In the genomic region with DNA sequence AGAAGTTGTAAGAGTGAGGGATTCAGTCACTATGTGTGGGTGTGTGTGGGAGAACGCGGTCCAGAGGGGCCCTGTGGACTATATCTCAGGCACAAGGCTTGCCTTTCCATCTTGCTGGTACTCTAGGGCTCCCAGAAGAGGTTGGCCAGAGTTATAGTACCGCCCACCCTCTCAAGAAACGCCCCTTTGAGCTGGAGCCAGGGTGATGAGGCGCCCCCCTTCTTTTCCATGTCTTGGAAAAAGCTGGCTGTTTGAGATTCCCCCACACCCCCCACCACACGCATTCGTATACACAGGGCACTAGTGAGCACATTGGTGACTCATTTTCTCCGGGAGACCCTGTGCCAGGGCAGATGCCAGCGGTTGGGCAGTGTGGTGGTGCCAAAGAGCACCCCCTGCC, we compare ENCODE assay signal across 8 mouse cellular contexts. TPM values are rescaled to one million over a fixed set of nuclear protein-coding genes. Genes with fewer than 3 reads are reported as not detected.
DNase-seq lines count a peak whose midpoint lies in the region; ATAC-seq and TF ChIP-seq lines count a peak whose summit lies in the region.

No protein-coding gene starts in this region.

- DNase-seq in neural tube, embryonic 11.5 days (ENCODE audit: low spot score) = peak; percentile 19
- no peak for DNase-seq in neural tube, embryonic 10.5 days (ENCODE audit: extremely low spot score, low spot score)
- peak; percentile 78 for DNase-seq in limb, embryonic 14.5 days (ENCODE audit: low spot score)
- peak; percentile 13 for DNase-seq in retina, embryonic 14.5 days (ENCODE audit: low spot score)
- no peak for DNase-seq in adrenal gland, postnatal 25 days
- no peak for DNase-seq in right cerebral cortex, postnatal 25 days

- no peak for TF ChIP-seq POLR2A in limb, embryonic 14.5 days (IDR thresholded peaks at IDR 0.05; ENCODE audit: borderline replicate concordance, extremely low read depth, insufficient read depth, insufficient read length)

- no peaks in the 10 kb centered on the region for H3K9me3 ChIP-seq in neural tube, embryonic 11.5 days (ENCODE audit: control insufficient read depth, low read length)
- H3K9me3 ChIP-seq in heart, embryonic 16.5 days (replicated peaks; ENCODE audit: control insufficient read depth, low read length) = no peaks in the 10 kb centered on the region
- H3K9me3 ChIP-seq in limb, embryonic 14.5 days (ENCODE audit: control insufficient read depth, low read length) = no peaks in the 10 kb centered on the region

- 34% methylated on average over 9 of the region's 9 CpGs for WGBS in neural tube, embryonic 11.5 days
- 35% methylated on average over 9 of the region's 9 CpGs for WGBS in heart, embryonic 16.5 days
- WGBS in limb, embryonic 14.5 days = 27% methylated on average over 9 of the region's 9 CpGs

- H3K4me2 ChIP-seq in neural tube, embryonic 11.5 days (ENCODE audit: low read depth) = peak overlapping the region; percentile 100
- H3K4me2 ChIP-seq in heart, embryonic 16.5 days (ENCODE audit: low read depth, low read length) = peak overlapping the region; percentile 95
- peak overlapping the region; percentile 97 for H3K4me2 ChIP-seq in limb, embryonic 14.5 days (replicated peaks; ENCODE audit: low read depth, low read length, severe bottlenecking)

- 0 out of 2 replicates have a peak, but pooled peaks cover 19% of the 10 kb centered on the region for H3K4me1 ChIP-seq in neural tube, embryonic 11.5 days (ENCODE audit: control insufficient read depth, insufficient read depth, low read length)
- peaks cover 21% of the 10 kb centered on the region for H3K4me1 ChIP-seq in heart, embryonic 16.5 days (ENCODE audit: control insufficient read depth, insufficient read depth, low read length)
- H3K4me1 ChIP-seq in limb, embryonic 14.5 days (ENCODE audit: control insufficient read depth, insufficient read depth, low read length) = peaks cover 17% of the 10 kb centered on the region

- peaks cover 22% of the 10 kb centered on the region for H3K27me3 ChIP-seq in neural tube, embryonic 11.5 days (ENCODE audit: control insufficient read depth, insufficient read depth, low read length)
- H3K27me3 ChIP-seq in heart, embryonic 16.5 days (ENCODE audit: control insufficient read depth, insufficient read depth, low read length) = peaks cover 33% of the 10 kb centered on the region
- H3K27me3 ChIP-seq in limb, embryonic 14.5 days (ENCODE audit: control insufficient read depth, insufficient read depth, low read length) = no peaks in the 10 kb centered on the region

- no peaks in the 10 kb centered on the region for H3K36me3 ChIP-seq in neural tube, embryonic 11.5 days (ENCODE audit: control insufficient read depth, insufficient read depth, low read length)
- no peaks in the 10 kb centered on the region for H3K36me3 ChIP-seq in heart, embryonic 16.5 days (ENCODE audit: control insufficient read depth, insufficient read depth)
- H3K36me3 ChIP-seq in limb, embryonic 14.5 days (ENCODE audit: control insufficient read depth, insufficient read depth, low read length) = peaks cover 17% of the 10 kb centered on the region

- H3K27ac ChIP-seq in neural tube, embryonic 11.5 days (ENCODE audit: low read depth, low read length) = no peak overlapping the region
- no peak overlapping the region for H3K27ac ChIP-seq in heart, embryonic 16.5 days (ENCODE audit: low read length)
- H3K27ac ChIP-seq in limb, embryonic 14.5 days (replicated peaks; ENCODE audit: low read depth, low read length) = no peak overlapping the region; the same call in 1 of the 2 replicates

- H3K4me3 ChIP-seq in neural tube, embryonic 11.5 days (ENCODE audit: low read depth, low read length) = peak overlapping the region; percentile 82
- H3K4me3 ChIP-seq in heart, embryonic 16.5 days (ENCODE audit: low read length) = peak overlapping the region; percentile 61
- peak overlapping the region; percentile 91 for H3K4me3 ChIP-seq in limb, embryonic 14.5 days (replicated peaks; ENCODE audit: low read length)

- no peak for ATAC-seq in neural tube, embryonic 11.5 days (ENCODE audit: insufficient read depth, low FRiP score, low TSS enrichment)
- ATAC-seq in heart, embryonic 16.5 days (replicated peaks; ENCODE audit: extremely low read depth, insufficient read depth, low FRiP score) = peak; percentile 21
- peak; percentile 32; the same call in 1 of the 2 replicates for ATAC-seq in limb, embryonic 14.5 days (ENCODE audit: low FRiP score, low read depth)
- ATAC-seq in frontal cortex, adult (ENCODE audit: low TSS enrichment) = no peak

- peak overlapping the region; percentile 74; the same call in 1 of the 2 replicates for H3K9ac ChIP-seq in neural tube, embryonic 11.5 days (ENCODE audit: low read length)
- peak overlapping the region; percentile 73 for H3K9ac ChIP-seq in heart, embryonic 16.5 days (ENCODE audit: low read length)
- H3K9ac ChIP-seq in limb, embryonic 14.5 days (ENCODE audit: low read depth, low read length, severe bottlenecking) = peak overlapping the region; percentile 90

RNA-seq across cellular contexts. Expression of a gene that starts 2.8 kb away (rescaled TPM):
- 3.5 and 4.0 TPM in 2 replicates for polyA plus RNA-seq in neural tube, embryonic 11.5 days (2014; fragmentation: Nextera tagmentation; extraction: Ambion mirVana)
- 3.0 and 4.5 TPM in 2 replicates for polyA plus RNA-seq in heart, embryonic 16.5 days (2015; fragmentation: Nextera tagmentation; extraction: Ambion mirVana)
- polyA plus RNA-seq in limb, embryonic 14.5 days (2012; rRNA removed) = 134 and 171 TPM in 2 replicates
- polyA plus RNA-seq in limb, embryonic 14.5 days (2014; fragmentation: Nextera tagmentation; extraction: Ambion mirVana) = 34.1 and 40.5 TPM in 2 replicates
- total RNA-seq in adrenal gland, postnatal 25 days (2021) = 9.3 and 11.7 TPM in 2 replicates

RNA-seq across cellular contexts. Expression of a gene that starts 44.6 kb away (rescaled TPM):
- not detected in 2 replicates for polyA plus RNA-seq in neural tube, embryonic 11.5 days (2014; fragmentation: Nextera tagmentation; extraction: Ambion mirVana)
- polyA plus RNA-seq in heart, embryonic 16.5 days (2015; fragmentation: Nextera tagmentation; extraction: Ambion mirVana) = 0.11 and 0.44 TPM in 2 replicates
- polyA plus RNA-seq in limb, embryonic 14.5 days (2012; rRNA removed) = 1.3 and 1.4 TPM in 2 replicates
- polyA plus RNA-seq in limb, embryonic 14.5 days (2014; fragmentation: Nextera tagmentation; extraction: Ambion mirVana) = 0.14 and 0.40 TPM in 2 replicates
- total RNA-seq in adrenal gland, postnatal 25 days (2021) = not detected in 2 replicates

Comparison
In these comparisons a context has a peak if more than half of its experiments do, and no peak if none do; other contexts are left out.
1. DNase-seq: peak in neural tube, embryonic 11.5 days (single experiment), limb, embryonic 14.5 days (single experiment) and retina, embryonic 14.5 days (single experiment); none in neural tube, embryonic 10.5 days (single experiment), adrenal gland, postnatal 25 days (single experiment) and right cerebral cortex, postnatal 25 days (single experiment).
2. ATAC-seq: peak in heart, embryonic 16.5 days (single experiment) and limb, embryonic 14.5 days (single experiment); none in neural tube, embryonic 11.5 days (single experiment) and frontal cortex, adult (single experiment).
3. Peak in every context shown above with its lines, with median percentiles within 50 percentile points of each other: H3K4me2 ChIP-seq, H3K4me3 ChIP-seq and H3K9ac ChIP-seq.